Mouse (Mus musculus) T-helper 17 cell (primary cell): ENCODE measurements at regions not wholly inside any gene's neighbourhood (a gene's known extent, or its start where the extent isn't known, plus 50 kb on each side); places are given as distances from the start of the nearest gene placed in this dataset.

Experiments
- in situ Hi-C, 2 experiments: fragments of 300-600 bp; cut with MboI, MseI; formaldehyde crosslinking; loops; 1 replicate in 1 of 2; 2 replicates in 1 of 2; pipeline ENCODE4 v1.15.1; 2025; ENCODE audit warnings: high pct_unique_total_duplicates in 2 of 2

DNA sequence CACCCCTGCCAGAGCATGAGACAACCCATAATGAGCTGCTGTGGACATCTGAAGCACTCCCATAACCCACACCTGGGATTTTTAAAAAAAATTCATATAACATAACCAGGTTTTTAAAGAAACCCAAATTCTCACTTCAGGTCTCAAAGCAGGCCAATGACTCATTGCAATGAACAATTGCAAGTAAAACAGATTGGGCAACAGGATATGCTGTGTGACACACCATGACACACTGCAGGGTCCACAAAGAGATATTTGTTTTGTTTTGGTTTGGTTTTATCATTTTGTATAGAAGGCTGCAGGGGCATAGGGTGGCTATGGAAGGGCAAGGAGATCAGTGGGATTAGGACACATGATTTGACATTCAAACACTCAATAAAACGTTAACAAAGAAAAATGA, 1082.1 kb upstream of the Zeb2 start:
- in situ Hi-C loops, result no loop called here

DNA sequence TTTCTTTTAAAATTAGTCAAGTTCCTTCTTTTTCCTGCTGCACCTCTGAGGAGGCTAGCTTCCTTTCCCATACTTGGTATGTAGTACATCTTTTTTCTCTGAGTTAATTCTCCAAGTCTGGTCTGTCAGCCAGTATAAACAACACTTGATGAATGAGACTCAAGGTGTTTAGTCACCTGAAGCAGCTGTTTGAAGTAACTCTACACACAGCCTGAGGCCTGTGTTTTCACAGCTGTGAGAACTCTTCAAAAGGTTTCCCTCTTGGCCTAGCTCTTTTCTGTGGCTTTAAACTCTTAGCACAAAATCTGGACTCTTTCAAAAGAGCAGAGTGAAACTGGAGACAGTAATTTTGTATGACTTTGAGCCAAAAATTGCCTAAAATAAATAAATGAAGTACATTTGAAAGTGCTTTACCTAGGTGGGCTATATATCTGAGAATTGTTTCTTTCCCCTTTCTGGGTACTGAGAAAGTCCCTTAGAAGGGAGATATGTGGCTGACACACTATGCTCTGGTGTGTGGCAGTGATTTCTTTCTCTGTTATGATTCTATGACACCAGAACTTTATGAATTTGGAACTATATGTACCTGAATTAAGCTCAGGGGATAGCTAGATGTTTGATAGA, 1070.2 kb upstream of the Zeb2 start:
- in situ Hi-C loops, result no loop called here

DNA sequence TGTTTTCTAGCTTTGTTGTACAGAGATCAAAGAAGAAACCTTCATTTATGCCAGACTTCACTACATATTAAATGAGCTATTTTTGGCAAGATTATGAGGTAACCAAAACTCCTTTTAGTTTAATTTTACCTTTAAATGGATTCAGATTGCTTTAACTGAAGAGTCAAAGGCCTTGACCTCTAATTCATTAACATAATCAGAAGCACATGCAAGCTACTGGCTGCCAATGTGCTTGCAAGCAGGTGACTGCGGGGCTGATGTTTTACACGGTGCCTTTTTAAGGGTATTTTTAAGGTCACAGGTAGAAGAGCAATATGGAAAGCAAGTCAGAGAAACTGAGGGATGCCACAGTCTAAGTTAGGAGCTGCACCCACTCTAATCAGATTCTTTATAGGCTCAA, 1066.0 kb upstream of the Zeb2 start:
- in situ Hi-C loops, result no loop called here

DNA sequence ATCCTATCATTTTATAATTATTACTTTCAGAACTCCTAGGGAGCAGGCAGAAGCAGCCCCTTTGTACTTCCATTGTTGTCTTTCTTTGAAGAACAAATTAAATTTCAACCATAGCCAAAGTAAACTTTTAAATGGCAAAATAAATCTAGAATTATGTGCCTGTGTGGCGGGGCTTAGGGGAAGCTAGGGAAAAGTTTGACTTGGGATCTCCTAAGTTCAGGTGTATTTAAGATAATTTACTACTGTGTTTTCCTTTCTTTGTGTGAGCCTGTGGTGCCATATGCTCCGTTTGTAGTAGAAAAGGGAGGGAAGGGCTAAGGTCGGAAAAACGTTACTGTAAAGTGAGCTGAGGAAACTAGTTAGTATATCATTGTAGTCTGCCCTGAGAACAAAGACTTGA, 1062.5 kb upstream of the Zeb2 start:
- in situ Hi-C loops, result no loop called here

DNA sequence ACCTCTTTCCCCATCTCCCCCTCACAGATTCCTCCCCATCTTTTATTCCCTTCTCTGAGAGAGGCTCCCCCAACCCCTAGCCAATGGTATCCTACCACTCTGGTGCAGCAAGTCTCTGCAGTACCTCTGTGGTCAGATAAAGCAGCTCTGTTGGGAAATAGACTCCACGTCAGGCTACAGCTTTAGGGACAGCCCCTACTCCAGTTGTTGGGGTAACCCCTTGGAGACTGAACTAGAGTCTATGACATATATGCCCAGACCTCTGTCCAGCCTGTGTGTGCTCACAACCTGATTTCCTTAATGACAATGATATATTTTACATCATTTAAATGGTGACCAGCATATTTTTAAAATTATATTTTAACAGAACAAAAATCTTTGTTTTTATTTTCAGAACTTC, 1051.3 kb upstream of the Zeb2 start:
- in situ Hi-C loops, result no loop called here

DNA sequence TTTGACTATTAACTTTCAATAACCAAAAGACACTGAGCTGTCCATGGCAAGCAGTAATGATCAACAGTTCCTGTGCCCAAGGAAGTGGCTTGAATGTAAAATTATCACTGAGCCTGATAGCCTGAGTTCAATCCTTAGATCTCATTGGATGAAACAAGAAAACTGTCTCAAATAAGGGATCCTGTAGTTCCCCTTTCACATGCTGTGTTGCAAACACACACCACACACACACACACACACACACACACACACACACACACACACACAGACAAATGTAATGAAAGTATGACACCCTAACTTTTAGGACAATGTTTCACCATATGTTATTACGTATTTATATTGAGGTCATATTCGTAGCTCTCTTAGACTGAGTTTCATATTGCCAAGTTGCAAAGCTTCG, 1032.7 kb upstream of the Zeb2 start:
- in situ Hi-C loops, result no loop called here

DNA sequence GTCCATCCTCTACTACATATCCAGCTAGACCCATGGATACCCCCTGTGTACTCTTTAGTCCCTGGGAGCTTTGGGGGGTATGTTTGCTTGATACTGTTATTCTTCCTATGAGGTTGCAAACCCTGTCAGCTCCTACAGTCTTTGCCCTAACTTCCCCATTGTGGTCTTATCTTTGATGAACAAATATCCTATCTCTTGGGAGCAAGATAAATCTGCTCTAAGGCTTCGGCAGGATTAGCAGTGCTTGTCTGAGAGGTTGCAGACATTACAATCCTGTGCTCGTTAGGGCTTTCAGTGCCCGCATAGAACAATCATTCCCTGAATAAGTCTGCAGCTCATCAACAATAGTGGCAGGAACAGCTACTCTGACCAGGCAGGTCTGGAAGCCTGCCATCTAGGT, 1002.7 kb upstream of the Zeb2 start:
- in situ Hi-C loops, result no loop called here

DNA sequence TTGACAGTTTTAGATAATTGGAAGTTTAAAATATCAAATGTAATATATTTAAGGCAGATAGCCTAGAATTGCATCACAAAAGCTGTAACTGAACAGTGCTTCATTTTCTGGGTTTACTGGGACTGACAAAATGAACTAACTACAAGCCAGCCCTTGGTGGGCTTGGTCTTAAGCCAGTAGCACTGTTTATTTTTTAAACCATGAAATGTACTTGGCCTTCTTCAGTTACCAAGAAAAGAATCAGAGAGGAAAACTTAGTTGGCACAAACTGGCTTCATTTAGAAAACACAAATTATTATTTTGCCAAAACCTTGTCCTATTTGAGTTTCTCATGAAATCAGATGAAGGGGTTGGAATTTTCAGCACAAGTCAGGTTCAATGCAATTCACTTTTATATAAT, 989.8 kb upstream of the Zeb2 start:
- in situ Hi-C loops, result no loop called here

DNA sequence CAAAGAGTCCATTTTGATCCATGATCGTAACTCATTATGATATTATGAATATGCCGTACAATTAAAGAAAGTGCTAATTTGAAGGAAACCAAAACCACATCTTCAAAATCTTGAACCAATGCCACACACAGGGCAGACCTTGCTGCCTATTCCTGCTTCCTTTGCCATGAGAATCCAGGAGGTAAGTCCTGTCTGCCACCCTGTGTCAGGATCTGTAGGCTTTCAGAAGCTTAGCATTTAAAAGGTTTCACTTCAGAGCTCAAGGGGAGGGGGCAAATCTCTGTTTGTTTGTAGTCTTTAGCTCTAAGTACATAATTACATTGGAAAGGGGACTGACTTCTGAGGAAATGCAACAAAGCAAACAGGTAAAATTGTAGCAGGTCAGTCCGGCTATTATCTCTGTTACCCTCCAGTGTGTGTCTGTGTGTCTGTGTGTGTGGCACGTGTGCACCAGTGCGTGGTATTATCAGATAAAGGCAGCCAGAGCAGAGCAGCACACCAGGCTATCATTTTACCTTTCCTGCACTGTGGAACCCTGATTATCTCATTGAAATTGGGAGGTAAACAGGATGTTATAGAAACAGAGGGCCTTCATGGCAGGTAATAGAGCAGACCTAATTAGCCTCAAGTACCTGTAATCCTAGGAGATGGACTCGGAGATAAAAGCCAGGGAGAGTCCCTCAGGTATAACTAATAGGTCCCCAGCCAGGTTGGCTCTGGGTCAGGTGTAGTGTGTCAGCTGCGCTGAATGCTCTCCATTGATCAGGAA, 948.0 kb upstream of the Zeb2 start:
- in situ Hi-C loops, result no loop called here

DNA sequence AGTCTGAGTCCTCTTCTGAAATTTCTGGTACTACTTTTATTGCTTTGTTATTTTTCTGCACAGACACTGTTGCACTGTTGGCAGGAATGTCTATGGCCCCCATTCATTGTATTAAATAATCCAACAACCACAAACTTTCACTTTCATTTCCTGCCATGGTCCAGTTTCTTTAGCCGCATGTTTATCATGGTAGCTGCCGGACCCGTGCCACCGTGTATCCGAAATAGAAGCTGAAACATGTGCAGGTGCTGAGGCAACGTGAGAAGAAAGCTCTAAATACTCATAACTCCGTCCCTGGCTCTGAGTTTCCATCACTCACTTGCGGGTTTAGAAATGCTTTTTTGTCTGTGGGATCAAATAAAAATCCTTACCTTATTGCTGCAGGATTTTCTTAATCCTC, 938.5 kb upstream of the Zeb2 start:
- in situ Hi-C loops, result no loop called here

DNA sequence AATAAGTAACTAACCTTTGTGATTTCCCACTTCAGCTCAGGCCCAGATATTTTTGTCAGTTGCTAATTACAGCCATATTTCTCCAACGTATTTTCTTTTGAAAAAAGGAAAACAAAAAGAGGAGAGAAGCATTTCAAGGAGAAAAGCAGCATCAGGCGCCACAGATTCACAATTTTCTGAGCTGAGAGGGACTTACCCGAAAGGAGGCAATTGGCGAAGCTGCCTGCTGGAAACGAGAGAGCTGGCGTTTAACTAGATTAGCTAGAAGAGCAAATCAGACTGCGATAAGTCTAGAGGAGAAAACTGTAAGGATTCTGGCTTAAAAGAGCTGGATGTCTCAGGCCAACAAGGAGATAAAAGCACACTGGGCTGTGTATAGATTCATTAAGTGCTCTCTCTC, 937.7 kb upstream of the Zeb2 start:
- in situ Hi-C loops, result no loop called here

DNA sequence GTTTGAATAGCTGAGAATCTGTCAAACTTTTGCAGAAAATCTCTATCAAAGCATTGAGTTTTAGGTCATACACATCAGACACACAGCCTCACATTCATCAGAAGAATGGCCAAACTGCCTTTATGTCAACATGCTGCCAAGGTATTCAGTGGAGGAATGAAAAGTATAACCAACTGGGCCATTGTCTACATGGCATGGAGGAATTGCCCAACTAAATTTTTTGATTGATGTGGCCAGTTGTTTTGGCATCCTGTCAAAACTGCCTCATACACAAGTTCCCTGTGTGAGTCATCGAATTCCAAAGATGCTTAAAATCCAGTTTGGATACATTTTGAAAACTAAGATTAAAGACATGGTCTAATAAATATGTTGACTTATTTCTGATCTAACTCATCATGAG, 904.7 kb upstream of the Zeb2 start:
- in situ Hi-C loops, result no loop called here

DNA sequence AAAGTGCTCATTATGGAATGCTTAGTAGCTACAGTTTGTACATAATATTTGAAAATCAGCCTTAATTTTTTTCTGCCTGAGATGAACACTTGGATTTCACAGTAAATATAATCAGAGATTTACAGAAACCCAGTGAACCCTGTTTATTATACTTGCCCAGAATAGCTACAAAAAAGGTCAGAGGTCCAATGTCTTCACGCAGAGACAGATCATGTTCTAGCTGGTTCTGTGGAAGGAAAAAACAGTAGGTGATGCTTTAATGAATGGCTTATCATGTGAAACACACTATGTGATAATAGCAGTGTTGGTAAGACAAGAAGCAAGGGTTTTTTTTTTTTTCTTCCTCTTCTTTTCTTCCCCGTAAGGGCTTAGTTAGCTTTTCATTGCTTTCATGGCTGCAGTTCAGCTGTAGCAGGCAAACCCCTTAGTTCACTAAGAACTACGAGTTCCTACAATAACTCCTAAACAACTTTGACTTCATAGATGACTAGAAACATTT, 896.6 kb upstream of the Zeb2 start:
- in situ Hi-C loops, result no loop called here

DNA sequence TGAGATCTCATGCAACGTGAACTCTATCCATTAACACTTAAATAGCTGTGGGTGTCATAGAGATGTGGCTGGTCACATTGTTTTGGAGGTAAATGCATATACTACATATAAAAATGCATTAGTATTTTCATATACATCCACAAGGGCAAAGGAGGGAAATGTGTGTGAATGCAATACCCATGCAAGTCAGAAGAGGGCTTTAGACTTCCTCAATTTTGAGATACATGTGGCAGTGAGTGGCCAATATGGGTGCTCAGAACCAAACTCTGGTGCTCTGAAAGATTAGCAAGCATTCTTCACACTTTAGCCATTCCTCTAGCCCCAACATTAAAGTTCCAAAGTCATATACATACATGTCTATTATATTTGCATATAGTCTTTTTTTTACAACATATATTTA, 895.5 kb upstream of the Zeb2 start:
- in situ Hi-C loops, result no loop called here

DNA sequence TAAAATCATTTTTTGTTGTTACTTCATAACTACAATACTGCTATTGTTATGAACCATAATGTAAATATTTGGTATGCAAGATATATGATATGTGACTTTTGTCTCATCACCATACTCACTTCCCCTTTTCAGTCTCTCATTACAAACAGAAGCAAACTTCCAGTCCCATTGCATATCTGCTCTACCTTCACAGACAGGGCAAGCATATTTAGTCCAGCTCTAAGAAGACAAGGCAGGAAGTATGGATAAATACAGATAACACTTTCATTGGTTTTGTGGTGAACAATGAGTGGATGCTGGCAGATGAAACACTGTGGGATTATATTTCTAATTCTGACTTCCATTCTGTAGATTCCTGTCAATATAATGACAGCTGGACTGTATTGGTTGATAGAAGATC, 858.0 kb upstream of the Zeb2 start:
- in situ Hi-C loops, result no loop called here

DNA sequence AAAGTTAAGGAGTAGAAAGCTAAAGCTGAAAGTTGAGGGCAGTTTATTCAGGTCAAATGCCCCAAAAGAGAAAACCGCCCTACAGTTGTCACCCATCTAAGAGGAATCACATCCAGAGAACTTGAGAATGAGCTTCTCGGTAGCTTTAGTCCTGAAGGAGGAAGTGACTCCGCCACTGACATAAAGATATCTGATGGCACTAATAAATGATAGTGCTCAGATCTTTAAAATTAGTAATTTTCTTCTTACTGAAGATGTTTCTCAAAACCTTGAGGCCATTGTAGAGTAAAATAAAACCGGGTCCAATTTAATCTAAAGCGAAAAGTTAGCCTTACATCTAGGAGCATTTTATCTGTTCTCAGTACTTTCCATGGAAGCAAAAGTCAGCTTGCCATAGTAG, 851.4 kb upstream of the Zeb2 start:
- in situ Hi-C loops, result no loop called here

DNA sequence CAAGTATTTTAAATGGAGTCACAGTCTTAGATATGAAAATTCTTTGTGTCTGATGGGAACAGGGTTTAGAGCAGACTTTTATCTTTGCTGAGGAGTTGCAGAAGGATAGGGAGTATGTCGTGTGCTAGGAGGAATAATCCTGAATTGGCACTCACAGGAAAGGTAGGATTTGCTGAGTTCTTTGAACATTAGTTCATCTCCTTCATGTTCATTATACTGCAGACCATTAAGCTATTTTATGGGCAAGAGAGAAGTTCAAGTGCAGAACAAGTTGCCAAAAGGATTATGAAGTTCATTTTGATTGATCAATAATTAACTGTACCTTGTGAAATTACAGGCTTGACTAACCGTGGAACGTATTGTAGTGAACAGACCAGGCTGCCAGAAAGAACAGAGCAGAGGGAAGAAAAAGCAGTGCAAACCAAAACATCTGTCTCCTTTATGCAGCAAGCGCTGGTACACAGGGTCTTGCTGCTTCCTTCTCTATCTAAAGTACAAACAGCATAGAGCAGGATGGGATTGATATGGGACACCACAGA, 839.7 kb upstream of the Zeb2 start:
- in situ Hi-C loops, result no loop called here

DNA sequence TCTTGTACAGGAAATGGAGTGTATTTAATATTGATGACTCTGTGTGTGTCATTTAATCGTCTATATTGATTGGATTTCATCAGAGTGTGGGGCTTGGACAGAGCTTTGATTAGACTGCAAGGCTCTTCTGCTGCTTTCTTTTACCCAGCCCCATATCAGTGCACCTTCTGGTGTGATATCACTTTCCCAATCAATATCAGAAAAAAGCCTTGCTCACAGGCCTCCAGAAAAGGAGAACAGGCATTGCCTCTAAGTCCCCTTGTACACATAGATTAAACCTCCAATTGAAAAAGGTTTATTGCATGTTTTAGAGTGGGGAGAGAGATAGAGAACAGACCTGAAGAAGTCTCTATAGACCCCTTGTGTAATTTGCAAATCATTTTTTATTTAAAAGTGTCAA, 831.6 kb upstream of the Zeb2 start:
- in situ Hi-C loops, result no loop called here

DNA sequence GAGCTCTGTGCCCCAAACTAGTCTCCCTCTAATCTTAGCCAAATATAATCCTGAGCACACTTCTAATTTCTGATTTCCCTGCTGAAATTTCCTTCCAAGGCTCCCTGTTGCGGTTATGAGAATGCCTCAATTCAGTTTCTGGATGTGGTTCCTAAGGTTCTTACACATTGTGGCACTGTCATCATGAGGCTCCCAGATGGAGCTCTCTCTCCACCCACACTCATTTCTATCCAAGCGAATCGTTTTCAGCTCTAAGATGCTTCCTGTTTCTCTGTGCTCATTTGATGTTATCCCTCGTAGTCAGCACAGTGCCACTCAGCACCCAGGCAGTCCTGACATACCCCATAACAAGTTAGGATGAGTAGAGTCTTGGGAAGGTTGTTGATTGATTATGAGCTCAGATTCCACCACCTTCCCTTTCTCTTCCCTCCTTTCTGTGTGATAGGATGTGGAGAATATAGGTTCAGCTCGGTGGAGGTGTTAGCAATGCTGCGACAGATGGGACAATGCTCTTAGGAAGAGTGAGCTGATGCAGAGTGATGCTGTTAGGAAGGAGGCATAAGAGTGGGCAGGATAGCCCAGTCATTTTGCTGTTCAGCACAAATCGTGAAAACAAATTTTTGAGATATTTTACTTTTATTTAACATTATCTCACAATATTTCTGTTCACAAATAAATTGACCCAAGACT, 808.7 kb upstream of the Zeb2 start:
- in situ Hi-C loops, result no loop called here

DNA sequence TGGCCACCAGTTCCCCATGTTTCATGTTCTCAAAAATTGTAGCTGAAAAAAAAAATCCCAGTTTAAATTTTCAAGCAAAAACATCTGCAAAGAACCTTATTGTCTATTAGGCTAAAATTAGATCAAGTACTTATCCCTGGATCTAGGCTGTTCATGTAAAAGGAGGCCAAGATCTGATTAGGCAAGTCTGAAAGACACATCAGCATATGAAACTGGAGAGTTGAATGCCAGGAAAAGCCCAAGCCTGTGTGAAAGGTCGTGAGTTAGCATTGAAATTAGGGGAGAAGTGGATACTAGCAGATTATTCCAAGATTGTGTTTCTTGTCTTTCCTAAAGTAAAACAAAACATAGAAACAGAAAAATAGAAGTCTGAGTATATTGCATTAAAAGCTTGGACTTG, 791.7 kb upstream of the Zeb2 start:
- in situ Hi-C loops, result no loop called here

DNA sequence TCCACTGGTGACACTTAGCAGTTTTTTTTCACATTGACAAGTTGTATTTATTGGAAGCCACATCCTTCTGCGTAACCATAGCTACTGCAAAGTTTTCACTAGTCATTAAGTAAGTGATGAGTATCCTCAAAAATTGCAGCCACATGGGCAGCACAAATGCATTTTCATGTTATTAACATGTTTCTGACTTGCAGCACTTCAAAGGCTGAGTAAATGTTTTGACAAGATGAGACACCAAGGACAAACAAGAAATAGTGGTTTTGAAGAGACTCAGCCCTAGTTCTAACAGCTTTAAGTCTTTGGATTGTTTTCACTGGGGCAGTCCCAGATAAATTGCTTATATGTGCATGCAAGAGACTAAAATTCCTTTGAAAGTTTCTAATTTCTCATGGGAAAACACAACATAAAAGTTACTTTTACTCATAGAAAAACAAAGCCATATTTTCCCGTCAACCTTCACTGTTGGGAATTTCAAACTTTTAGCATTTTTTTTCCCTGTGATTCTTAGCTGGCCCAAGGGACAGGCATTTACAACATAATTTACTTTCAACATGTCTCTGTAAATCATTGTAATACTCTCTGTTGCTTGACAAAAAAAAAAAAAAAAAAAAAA, 787.5 kb upstream of the Zeb2 start:
- in situ Hi-C loops, result no loop called here

DNA sequence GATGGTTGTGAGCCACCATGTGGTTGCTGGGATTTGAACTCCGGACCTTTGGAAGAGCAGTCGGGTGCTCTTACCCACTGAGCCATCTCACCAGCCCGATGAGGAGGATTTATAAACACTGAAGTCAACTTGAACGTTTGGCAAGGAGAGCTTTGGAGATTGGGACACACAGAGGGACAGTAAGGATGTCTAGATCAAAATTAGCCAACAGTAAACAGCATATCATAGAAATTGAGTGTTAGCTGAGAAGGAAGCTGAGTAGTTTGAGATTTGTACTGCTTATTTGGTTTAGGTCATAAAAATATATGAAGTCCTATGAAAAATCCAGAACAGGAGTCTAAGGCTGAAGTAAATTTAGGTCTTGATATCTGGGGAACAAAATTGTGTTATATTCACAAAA, 786.9 kb upstream of the Zeb2 start:
- in situ Hi-C loops, result no loop called here
